ENCODE assay signal across 12 mouse cellular contexts in genomic region chr7:121802471-121802870, GRCm38 (mm10).
A peak's percentile ranks its signal among the peaks of the same experiment; 100 is the strongest.
DNase-seq lines count a peak whose midpoint lies in the region; ATAC-seq lines count a peak whose summit lies in the region.
"Had no signal": no experiment of that assay in that cellular context is flagged by ENCODE, and none has a peak within 500 bp of the region (broad histone marks: within the 10 kb centered on the region; RNA-seq: fewer than 3 reads in every experiment).

No protein-coding gene starts in this region.

- ATAC-seq in activated CD4-positive, CD25-positive, alpha-beta regulatory T cell, adult 4 months: no peak
- ATAC-seq: forebrain, postnatal 0 days; midbrain, embryonic 15.5 days had no signal

- peak; percentile 1 for DNase-seq in adrenal gland, adult 8-10 months
- DNase-seq in adrenal gland, postnatal 4 days (ENCODE audit: low spot score in 2 of 2): no peak
- DNase-seq in kidney, postnatal 10 days: peak; percentile 7
- DNase-seq in kidney, adult 18-20 months: no peak
- peak; percentile 49 for DNase-seq in adrenal gland, postnatal 10 days
- DNase-seq in lung, postnatal 36 days: peak; percentile 26
- no peak for DNase-seq in B cell, adult 2 months
- DNase-seq: forebrain, postnatal 0 days; retina, postnatal 1 day; thymus, adult 2 months had no signal

Comparison
In these comparisons a context has a peak if more than half of its experiments do, and no peak if none do; other contexts are left out.
1. DNase-seq: peak in adrenal gland, adult 8-10 months (single experiment), kidney, postnatal 10 days (single experiment), adrenal gland, postnatal 10 days (single experiment) and lung, postnatal 36 days (single experiment); none in adrenal gland, postnatal 4 days (0 of 2), kidney, adult 18-20 months (single experiment) and B cell, adult 2 months (0 of 2).